Mouse (Mus musculus) thymus, postnatal 0 days (tissue): ENCODE measurements around the gene 1110051M20Rik. TPM values are rescaled to one million over a fixed set of nuclear protein-coding genes. Genes with fewer than 3 reads are reported as not detected.

ENCODE experiments used
- DNase-seq: peaks from one replicate; pipeline ENCODE4 v3.0.0-alpha.2; 2015; ENCODE audit warnings: low spot score
- polyA plus RNA-seq: library from polyadenylated mRNA; unstranded; fragments of >200 nt; fragmentation: Nextera tagmentation; extraction: Ambion mirVana; gene quantifications from 2 replicates; pipeline ENCODE4 v1.2.1, GENCODE M21; 2015

1110051M20Rik gene
- polyA plus RNA-seq, 1 experiment from 2014 or later, result 24.5 TPM

GRCm38 (mm10) chr2:91308680-91309079, 135.8 kb downstream of the 1110051M20Rik start:
- DNase-seq, result peak; percentile 89

- no peak for DNase-seq
Measured at GRCm38 (mm10) chr2:91306589-91306988, 137.9 kb downstream of the 1110051M20Rik start.

GRCm38 (mm10) chr2:91305926-91306325, 138.6 kb downstream of the 1110051M20Rik start:
- no peak for DNase-seq

- DNase-seq, result no peak
Measured at GRCm38 (mm10) chr2:91302845-91303244, 141.7 kb downstream of the 1110051M20Rik start.

GRCm38 (mm10) chr2:91301836-91302235, 142.7 kb downstream of the 1110051M20Rik start:
- DNase-seq, result no peak

- DNase-seq, result no peak
Measured at GRCm38 (mm10) chr2:91300784-91301183, 143.7 kb downstream of the 1110051M20Rik start.

GRCm38 (mm10) chr2:91299156-91299555, 145.3 kb downstream of the 1110051M20Rik start:
- no peak for DNase-seq

- DNase-seq, result no peak
Measured at GRCm38 (mm10) chr2:91295895-91296294, 148.6 kb downstream of the 1110051M20Rik start.

GRCm38 (mm10) chr2:91294226-91294625, 150.3 kb downstream of the 1110051M20Rik start:
- DNase-seq, result no peak

- no peak for DNase-seq
Measured at GRCm38 (mm10) chr2:91291197-91292007, 153.1 kb downstream of the 1110051M20Rik start.

GRCm38 (mm10) chr2:91287563-91287962, 156.9 kb downstream of the 1110051M20Rik start:
- no peak for DNase-seq

GRCm38 (mm10) chr2:91285885-91286505, 158.5 kb downstream of the 1110051M20Rik start:
- peak; percentile 66 for DNase-seq

GRCm38 (mm10) chr2:91284375-91285199, 159.9 kb downstream of the 1110051M20Rik start:
- DNase-seq, result no peak

GRCm38 (mm10) chr2:91283972-91284371, 160.5 kb downstream of the 1110051M20Rik start:
- DNase-seq, result no peak

- no peak for DNase-seq
Measured at GRCm38 (mm10) chr2:91281366-91281765, 163.1 kb downstream of the 1110051M20Rik start.

- DNase-seq, result no peak
Measured at GRCm38 (mm10) chr2:91279372-91279755, 165.1 kb downstream of the 1110051M20Rik start.

GRCm38 (mm10) chr2:91278749-91279371, 165.6 kb downstream of the 1110051M20Rik start:
- DNase-seq, result peak; percentile 42

- DNase-seq, result no peak
Measured at GRCm38 (mm10) chr2:91269687-91270133, 174.8 kb downstream of the 1110051M20Rik start.

GRCm38 (mm10) chr2:91268706-91269105, 175.8 kb downstream of the 1110051M20Rik start:
- DNase-seq, result no peak

GRCm38 (mm10) chr2:91268042-91268441, 176.5 kb downstream of the 1110051M20Rik start:
- no peak for DNase-seq
